Mouse (Mus musculus): ENCODE data around the gene Gipr. TPM values are rescaled to one million over a fixed set of nuclear protein-coding genes. Genes with fewer than 3 reads are reported as not detected.

The Gipr gene
- polyA plus RNA-seq, 1 experiment from 2014 or later: 4.8 TPM

DNA sequence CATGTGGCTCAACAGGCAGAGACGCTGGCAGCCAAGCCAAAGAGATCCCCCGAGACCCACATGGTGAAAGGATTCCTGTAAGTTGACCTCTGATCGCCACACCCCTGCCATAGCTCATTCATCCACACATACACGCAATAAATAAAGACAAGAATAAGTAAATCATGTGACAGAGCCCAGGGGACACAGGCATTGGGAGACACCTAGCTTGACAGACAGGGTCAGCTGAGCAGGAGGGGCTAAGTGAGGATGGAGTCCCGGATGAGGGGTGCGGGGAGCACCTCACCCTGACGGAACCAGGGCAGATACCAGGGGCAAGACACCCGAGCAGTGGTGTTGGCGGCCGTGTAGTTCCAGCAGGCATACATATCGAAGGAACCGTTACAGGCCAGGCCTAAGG is 2.2 kb downstream of the Gipr start:
- 35% methylated on average over 12 of the region's 12 CpGs for WGBS

DNA sequence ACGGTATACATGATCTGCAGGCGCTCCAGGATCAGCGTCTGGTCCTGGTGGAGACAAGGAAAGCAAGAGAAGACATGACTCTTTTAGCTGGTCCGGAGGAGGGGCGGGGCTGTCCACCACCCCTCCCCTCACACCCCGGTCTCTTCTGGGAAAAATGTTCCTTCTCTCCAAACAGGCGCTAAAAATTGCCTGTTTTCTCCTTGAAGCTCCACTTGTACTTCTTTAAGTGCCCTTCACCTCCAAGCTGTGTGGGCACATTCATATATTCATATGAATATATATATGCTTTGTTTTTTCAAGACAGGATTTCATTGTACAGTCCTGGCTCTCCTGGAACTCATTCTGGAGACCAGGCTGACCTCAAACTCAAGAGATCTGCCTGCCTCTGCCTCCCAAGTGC is 3.0 kb downstream of the Gipr start:
- no peak overlapping the region for H3K27ac ChIP-seq (ENCODE audit: low read depth, low read length)
- H3K27me3 ChIP-seq (replicated peaks; ENCODE audit: control insufficient read depth, insufficient read depth, low read length): peaks cover 12% of the 10 kb centered on the region; the same call in 1 of the 2 replicates
- no peaks in the 10 kb centered on the region for H3K9me3 ChIP-seq (replicated peaks; ENCODE audit: control insufficient read depth, low read length)
- ATAC-seq (no peak), DNase-seq (ENCODE audit: low spot score) (no peak)
- no peak overlapping the region for H3K4me2 ChIP-seq (ENCODE audit: low read length)
- no peak overlapping the region for H3K9ac ChIP-seq (ENCODE audit: low read length)
- H3K4me1 ChIP-seq (ENCODE audit: control insufficient read depth, insufficient read depth, low read length): peaks cover 15% of the 10 kb centered on the region
- no peak overlapping the region for H3K4me3 ChIP-seq (ENCODE audit: low read depth, low read length)
- H3K36me3 ChIP-seq (ENCODE audit: control insufficient read depth, insufficient read depth, low read length): no peaks in the 10 kb centered on the region
- 83% methylated on average over 7 of the region's 7 CpGs for WGBS

More for the DNA sequence above, 2.2 kb downstream of the Gipr start:
- peaks cover 12% of the 10 kb centered on the region; the same call in 1 of the 2 replicates for H3K27me3 ChIP-seq (replicated peaks; ENCODE audit: control insufficient read depth, insufficient read depth, low read length)
- H3K4me3 ChIP-seq (ENCODE audit: low read depth, low read length): no peak overlapping the region
- H3K36me3 ChIP-seq (ENCODE audit: control insufficient read depth, insufficient read depth, low read length): no peaks in the 10 kb centered on the region
- H3K4me2 ChIP-seq (ENCODE audit: low read length): peak overlapping the region; percentile 38; the same call in 1 of the 2 replicates
- no peak overlapping the region for H3K9ac ChIP-seq (ENCODE audit: low read length)
- no peaks in the 10 kb centered on the region for H3K9me3 ChIP-seq (replicated peaks; ENCODE audit: control insufficient read depth, low read length)
- ATAC-seq (no peak), DNase-seq (ENCODE audit: low spot score) (no peak)
- peaks cover 15% of the 10 kb centered on the region for H3K4me1 ChIP-seq (ENCODE audit: control insufficient read depth, insufficient read depth, low read length)
- no peak overlapping the region for H3K27ac ChIP-seq (ENCODE audit: low read depth, low read length)

DNA sequence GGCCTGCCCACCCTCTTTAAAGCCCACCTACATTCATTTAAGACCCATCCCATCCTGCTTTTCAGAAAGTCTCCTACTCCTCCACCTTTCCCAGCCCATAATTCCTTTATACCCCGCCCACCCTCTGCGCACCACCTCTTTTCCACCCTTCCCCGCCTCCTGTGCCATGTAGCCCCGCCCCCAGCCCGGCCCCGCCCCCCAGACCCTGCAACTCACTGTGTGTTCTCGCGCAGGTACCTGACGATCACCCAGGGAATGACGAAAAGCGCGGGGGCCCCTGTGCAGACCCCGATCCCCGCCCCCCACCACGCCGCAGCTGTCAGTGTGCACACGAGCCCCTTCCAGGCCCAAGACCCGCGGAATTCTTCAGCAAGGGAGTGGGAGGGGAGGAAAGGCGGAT is 5.8 kb downstream of the Gipr start:
- DNase-seq (ENCODE audit: low spot score) (peak; percentile 42), ATAC-seq (peak; percentile 43)
- peaks cover 1% of the 10 kb centered on the region; the same call in 1 of the 2 replicates for H3K36me3 ChIP-seq (ENCODE audit: control insufficient read depth, insufficient read depth, low read length)
- peak overlapping the region; percentile 22 for H3K4me3 ChIP-seq (ENCODE audit: low read depth, low read length)
- peak overlapping the region; percentile 45; the same call in 1 of the 2 replicates for H3K9ac ChIP-seq (ENCODE audit: low read length)
- peaks cover 8% of the 10 kb centered on the region; the same call in 1 of the 2 replicates for H3K27me3 ChIP-seq (replicated peaks; ENCODE audit: control insufficient read depth, insufficient read depth, low read length)
- no peaks in the 10 kb centered on the region for H3K9me3 ChIP-seq (replicated peaks; ENCODE audit: control insufficient read depth, low read length)
- peak overlapping the region; percentile 55 for H3K4me2 ChIP-seq (ENCODE audit: low read length)
- under 1% methylated on average over 19 of the region's 20 CpGs for WGBS
- peaks cover 10% of the 10 kb centered on the region; the same call in 1 of the 2 replicates for H3K4me1 ChIP-seq (ENCODE audit: control insufficient read depth, insufficient read depth, low read length)
- no peak overlapping the region for H3K27ac ChIP-seq (ENCODE audit: low read depth, low read length)

DNA sequence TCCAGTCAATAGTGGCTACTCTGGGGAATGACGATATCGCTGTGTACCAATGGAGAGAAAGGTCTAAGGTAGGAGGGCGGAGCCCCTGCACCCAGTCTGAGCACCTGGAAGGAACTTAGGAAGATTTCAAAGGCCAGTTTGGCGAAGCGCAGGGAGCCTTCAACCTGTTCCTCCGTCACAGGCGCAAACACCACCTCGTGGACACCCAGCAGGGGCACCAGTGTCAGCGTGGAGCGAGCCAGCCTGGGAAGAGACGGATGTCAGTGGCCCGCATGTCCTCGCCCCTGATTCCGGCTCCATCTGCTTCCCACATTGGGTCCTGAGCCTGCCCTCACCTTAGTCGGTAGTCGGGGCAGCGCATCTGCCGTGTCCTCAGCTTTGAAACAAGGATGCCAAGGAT is 6.5 kb downstream of the Gipr start:
- Histone ChIP-seq H3K27ac (ENCODE audit: low read depth, low read length) (no peak overlapping the region), H3K27me3 (replicated peaks; ENCODE audit: control insufficient read depth, insufficient read depth, low read length) (peaks cover 7% of the 10 kb centered on the region; the same call in 1 of the 2 replicates)

DNA sequence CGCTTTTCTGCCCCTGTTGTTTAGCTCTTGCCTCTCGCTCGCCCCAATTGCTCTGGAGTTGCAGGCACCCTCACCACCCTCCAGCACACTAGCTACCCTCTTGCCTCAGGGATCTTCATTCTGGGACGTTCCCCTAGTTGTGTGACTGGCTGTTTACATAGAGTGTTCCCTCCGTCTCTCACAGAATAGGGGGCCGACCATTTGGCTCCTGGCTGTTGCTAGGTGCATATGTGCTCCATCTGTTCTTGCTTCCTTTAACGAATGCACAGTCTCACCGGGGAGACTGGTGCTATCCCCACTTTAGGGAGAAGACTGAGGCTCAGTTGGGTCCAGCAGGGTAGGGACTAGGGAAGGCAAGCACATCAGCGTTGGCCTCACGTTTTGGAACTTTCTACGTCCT is 7.3 kb downstream of the Gipr start:
- no peaks in the 10 kb centered on the region for H3K9me3 ChIP-seq (replicated peaks; ENCODE audit: control insufficient read depth, low read length)
- peaks cover 15% of the 10 kb centered on the region for H3K36me3 ChIP-seq (ENCODE audit: control insufficient read depth, insufficient read depth, low read length)
- ATAC-seq (peak; percentile 42; the same call in 1 of the 2 replicates), DNase-seq (ENCODE audit: low spot score) (peak; percentile 61)
- no peak overlapping the region for H3K4me3 ChIP-seq (ENCODE audit: low read depth, low read length)
- H3K4me2 ChIP-seq (ENCODE audit: low read length): no peak overlapping the region
- H3K27me3 ChIP-seq (replicated peaks; ENCODE audit: control insufficient read depth, insufficient read depth, low read length): peaks cover 7% of the 10 kb centered on the region; the same call in 1 of the 2 replicates
- WGBS: 64% methylated on average over 11 of the region's 11 CpGs
- H3K4me1 ChIP-seq (ENCODE audit: control insufficient read depth, insufficient read depth, low read length): peaks cover 8% of the 10 kb centered on the region; the same call in 1 of the 2 replicates
- no peak overlapping the region for H3K9ac ChIP-seq (ENCODE audit: low read length)
- H3K27ac ChIP-seq (ENCODE audit: low read depth, low read length): 0 out of 2 replicates have a peak overlapping the region, but pooled peaks have one; percentile 35

More for the DNA sequence above, 6.5 kb downstream of the Gipr start:
- peak overlapping the region; percentile 29; the same call in 1 of the 2 replicates for H3K9ac ChIP-seq (ENCODE audit: low read length)
- H3K36me3 ChIP-seq (ENCODE audit: control insufficient read depth, insufficient read depth, low read length): peaks cover 8% of the 10 kb centered on the region; the same call in 1 of the 2 replicates
- 12% methylated on average over 18 of the region's 18 CpGs for WGBS
- H3K9me3 ChIP-seq (replicated peaks; ENCODE audit: control insufficient read depth, low read length): no peaks in the 10 kb centered on the region
- ATAC-seq (no peak), DNase-seq (ENCODE audit: low spot score) (no peak)
- H3K4me2 ChIP-seq (ENCODE audit: low read length): peak overlapping the region; percentile 55
- H3K4me3 ChIP-seq (ENCODE audit: low read depth, low read length): no peak overlapping the region; the same call in 1 of the 2 replicates
- H3K4me1 ChIP-seq (ENCODE audit: control insufficient read depth, insufficient read depth, low read length): peaks cover 8% of the 10 kb centered on the region; the same call in 1 of the 2 replicates

DNA sequence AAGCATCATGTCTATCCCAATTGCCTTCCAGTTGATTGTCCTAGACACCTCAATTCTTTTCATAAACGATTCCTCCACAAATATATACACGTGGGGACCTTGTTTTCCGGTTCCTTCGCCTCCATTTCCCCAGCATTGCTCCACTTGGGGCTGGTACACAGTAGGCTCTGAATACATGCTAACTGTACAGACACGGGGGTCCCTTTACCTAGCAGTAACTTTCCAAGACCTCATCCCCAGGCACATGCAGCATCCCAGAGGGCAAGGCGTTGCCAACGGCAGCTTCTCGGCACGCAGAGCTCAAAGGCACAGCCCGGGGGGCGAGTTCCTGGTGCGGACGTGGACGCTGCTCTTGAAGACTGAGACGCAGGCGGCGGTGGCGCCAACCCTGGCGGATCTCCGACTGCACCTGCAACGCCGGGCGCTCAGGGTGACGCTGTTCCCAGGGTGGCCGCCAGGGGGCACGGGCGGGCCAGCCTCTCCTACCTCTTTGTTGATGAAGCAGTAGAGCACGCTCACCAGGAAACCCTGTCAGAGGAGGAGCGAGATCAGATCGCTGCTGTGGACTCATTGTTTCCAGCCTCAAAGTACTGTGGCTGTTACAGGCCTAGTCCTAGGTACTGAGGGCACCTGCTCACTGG is 8.6 kb downstream of the Gipr start:
- Histone ChIP-seq H3K36me3 (ENCODE audit: control insufficient read depth, insufficient read depth, low read length) (peaks cover 26% of the 10 kb centered on the region), H3K27ac (ENCODE audit: low read depth, low read length) (peak overlapping the region; percentile 84), H3K9ac (ENCODE audit: low read length) (peak overlapping the region; percentile 59), H3K27me3 (replicated peaks; ENCODE audit: control insufficient read depth, insufficient read depth, low read length) (peaks cover 7% of the 10 kb centered on the region; the same call in 1 of the 2 replicates), H3K9me3 (replicated peaks; ENCODE audit: control insufficient read depth, low read length) (no peaks in the 10 kb centered on the region), H3K4me2 (ENCODE audit: low read length) (peak overlapping the region; percentile 32), H3K4me3 (ENCODE audit: low read depth, low read length) (no peak overlapping the region), H3K4me1 (ENCODE audit: control insufficient read depth, insufficient read depth, low read length) (peaks cover 8% of the 10 kb centered on the region; the same call in 1 of the 2 replicates)
- peak; percentile 90 for DNase-seq (ENCODE audit: low spot score)
- WGBS: 5% methylated on average over 30 of the region's 30 CpGs
- ATAC-seq: peak; percentile 84

DNA sequence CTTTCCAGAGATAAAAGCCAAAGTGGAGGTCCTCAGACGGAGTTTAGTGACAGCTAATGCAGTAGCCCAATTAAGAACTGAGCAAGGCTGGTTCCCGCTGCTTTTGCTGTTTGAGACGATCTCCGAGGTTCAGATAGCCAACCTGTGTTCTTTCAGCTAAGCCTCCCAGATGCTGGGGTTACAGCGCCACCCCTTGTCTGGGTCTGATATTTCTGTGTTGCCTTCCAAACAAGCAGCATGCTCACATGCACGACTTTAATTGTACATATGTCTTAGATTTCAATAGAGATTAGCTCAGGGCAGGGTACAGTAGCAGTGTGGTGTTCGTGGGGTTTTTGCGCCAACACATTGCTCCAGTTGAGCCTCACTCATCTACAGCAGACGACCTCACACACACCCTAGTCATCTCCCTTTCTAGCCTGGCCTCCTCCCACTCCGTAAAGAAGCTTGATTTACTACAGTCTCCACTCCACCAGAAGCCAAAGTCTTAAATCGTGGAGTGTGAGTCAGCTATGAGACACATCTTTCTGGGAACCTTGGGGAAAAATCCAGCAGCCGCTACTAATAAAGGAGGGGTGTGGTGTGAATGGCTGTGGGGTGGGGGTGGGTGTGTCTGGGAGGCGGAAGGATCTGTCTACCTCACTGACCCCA is 10.0 kb downstream of the Gipr start:
- H3K36me3 ChIP-seq (ENCODE audit: control insufficient read depth, insufficient read depth, low read length): peaks cover 37% of the 10 kb centered on the region
- H3K4me1 ChIP-seq (ENCODE audit: control insufficient read depth, insufficient read depth, low read length): peaks cover 8% of the 10 kb centered on the region; the same call in 1 of the 2 replicates
- no peaks in the 10 kb centered on the region for H3K9me3 ChIP-seq (replicated peaks; ENCODE audit: control insufficient read depth, low read length)
- 51% methylated on average over 13 of the region's 13 CpGs for WGBS
- no peak overlapping the region for H3K4me3 ChIP-seq (ENCODE audit: low read depth, low read length)
- H3K4me2 ChIP-seq (ENCODE audit: low read length): no peak overlapping the region
- no peak overlapping the region for H3K27ac ChIP-seq (ENCODE audit: low read depth, low read length)
- H3K9ac ChIP-seq (ENCODE audit: low read length): no peak overlapping the region
- DNase-seq (ENCODE audit: low spot score): no peak
- ATAC-seq: no peak
- H3K27me3 ChIP-seq (replicated peaks; ENCODE audit: control insufficient read depth, insufficient read depth, low read length): peaks cover 7% of the 10 kb centered on the region; the same call in 1 of the 2 replicates

DNA sequence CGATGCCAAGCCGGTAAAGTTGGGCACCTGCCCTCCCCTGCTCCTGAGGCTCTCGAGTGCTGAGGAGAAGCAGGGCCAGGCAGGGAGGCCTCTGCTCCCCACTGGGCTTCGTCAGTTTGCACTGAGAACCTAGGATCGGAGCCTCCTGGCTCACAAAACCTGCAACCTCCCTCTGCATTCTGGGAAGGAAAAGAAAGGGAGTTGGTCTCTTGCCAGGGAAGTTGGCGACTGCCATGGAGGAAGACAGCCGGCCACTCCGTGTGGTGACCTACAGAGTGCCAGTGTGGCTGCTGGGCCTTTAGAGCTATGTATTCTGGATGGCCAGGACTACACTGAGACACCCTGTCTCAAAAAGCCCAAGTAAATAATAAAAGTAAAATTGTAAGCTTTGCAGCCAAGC is 11.1 kb downstream of the Gipr start:
- no peak for ATAC-seq
- WGBS: 69% methylated on average over 8 of the region's 8 CpGs

More for the DNA sequence above, 11.1 kb downstream of the Gipr start:
- Histone ChIP-seq H3K36me3 (ENCODE audit: control insufficient read depth, insufficient read depth, low read length) (peaks cover 37% of the 10 kb centered on the region), H3K9me3 (replicated peaks; ENCODE audit: control insufficient read depth, low read length) (no peaks in the 10 kb centered on the region), H3K4me1 (ENCODE audit: control insufficient read depth, insufficient read depth, low read length) (peaks cover 13% of the 10 kb centered on the region), H3K9ac (ENCODE audit: low read length) (no peak overlapping the region), H3K4me3 (ENCODE audit: low read depth, low read length) (no peak overlapping the region), H3K4me2 (ENCODE audit: low read length) (no peak overlapping the region), H3K27ac (ENCODE audit: low read depth, low read length) (no peak overlapping the region), H3K27me3 (replicated peaks; ENCODE audit: control insufficient read depth, insufficient read depth, low read length) (peaks cover 7% of the 10 kb centered on the region; the same call in 1 of the 2 replicates)
- no peak for DNase-seq (ENCODE audit: low spot score)
